Mouse (Mus musculus) bone marrow, adult 2 months (tissue): ENCODE results near the gene Mypop. TPM values are rescaled to one million over a fixed set of nuclear protein-coding genes. Genes with fewer than 3 reads are reported as not detected.

ENCODE experiments used
- H3K27ac ChIP-seq: fragments of 200-500 bp; 2 replicates; pipeline ENCODE4 v1.5.1; 2012; ENCODE audit warnings: low read depth, mild to moderate bottlenecking, control low read depth, inconsistent platforms, low read length; ENCODE audit not compliant: control insufficient read depth, poor library complexity, insufficient read depth
- H3K4me1 ChIP-seq: fragments of 200-500 bp; 2 replicates; pipeline ENCODE4 v1.6.1; 2011; ENCODE audit warnings: low read length; ENCODE audit not compliant: control insufficient read depth, insufficient read depth
- H3K4me3 ChIP-seq: fragments of 200-500 bp; replicated peaks from 2 replicates; pipeline ENCODE3; 2011; ENCODE audit warnings: mild to moderate bottlenecking, low read depth, low read length, control low read depth; ENCODE audit not compliant: control insufficient read depth
- CTCF ChIP-seq: fragments of 200-500 bp; IDR thresholded peaks from 2 replicates; pipeline ENCODE4 v1.5.1; 2011; ENCODE audit warnings: low read length, control low read depth; ENCODE audit not compliant: control insufficient read depth, insufficient read depth
- POLR2A ChIP-seq: fragments of 200-500 bp; IDR thresholded peaks from 2 replicates; pipeline ENCODE4 v1.6.1; 2011; ENCODE audit warnings: low read depth, mild to moderate bottlenecking, control low read depth, low read length, borderline replicate concordance; ENCODE audit not compliant: control insufficient read depth
- WGBS: fragments of 180-500 bp; shearing (Covaris S2); methylation state at CpG from one replicate; pipeline ENCODE4 v1.1.7; 2018; 5-methylcytosine and 5-hydroxymethylcytosine counted together
- polyA plus RNA-seq: library from polyadenylated mRNA; stranded (reverse); fragments of >200 nt; gene quantifications from 2 replicates; pipeline ENCODE4 v1.2.4, GENCODE M21; 2011; ENCODE audit warnings: low replicate concordance; ENCODE audit not compliant: missing spikeins, insufficient read depth, insufficient read length

The Mypop gene
- polyA plus RNA-seq, 1 experiment, result 1.1 TPM

- TF ChIP-seq CTCF (no peak), POLR2A (no peak)
- Histone ChIP-seq H3K4me1 (no peaks in the 10 kb centered on the region; the same call in 1 of the 2 replicates), H3K4me3 (no peak overlapping the region), H3K27ac (no peak overlapping the region)
- 71% methylated on average over 9 of the region's 9 CpGs for WGBS
Measured at GRCm38 (mm10) chr7:18998835-18999234, 7.8 kb downstream of the Mypop start.

DNA sequence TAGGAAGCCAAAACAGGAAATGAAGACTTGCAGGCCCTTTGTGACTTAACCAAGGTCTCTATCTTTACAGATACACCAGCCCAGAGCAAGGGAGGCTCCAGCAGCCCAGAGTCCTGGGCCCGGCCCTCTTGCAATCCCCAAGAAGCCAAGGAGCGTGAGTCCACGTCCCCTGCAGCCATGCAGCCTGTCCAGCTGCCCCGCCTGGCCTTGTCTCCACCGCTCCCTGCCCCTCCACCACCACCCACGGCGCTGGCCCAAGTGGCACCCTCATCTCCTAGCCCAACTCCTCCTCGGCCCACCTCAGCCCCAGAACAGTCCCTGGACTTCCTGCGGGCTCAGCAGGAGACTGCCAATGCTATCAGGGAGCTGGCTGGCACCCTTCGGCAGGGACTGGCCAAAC is 9.4 kb downstream of the Mypop start:
- TF ChIP-seq POLR2A, result peak; percentile 20; the same call in 1 of the 2 replicates
- no peak for TF ChIP-seq CTCF
- Histone ChIP-seq H3K4me1 (no peaks in the 10 kb centered on the region; the same call in 1 of the 2 replicates), H3K27ac (peak overlapping the region; percentile 47), H3K4me3 (peak overlapping the region; percentile 59)
- 24% methylated on average over 10 of the region's 10 CpGs for WGBS

DNA sequence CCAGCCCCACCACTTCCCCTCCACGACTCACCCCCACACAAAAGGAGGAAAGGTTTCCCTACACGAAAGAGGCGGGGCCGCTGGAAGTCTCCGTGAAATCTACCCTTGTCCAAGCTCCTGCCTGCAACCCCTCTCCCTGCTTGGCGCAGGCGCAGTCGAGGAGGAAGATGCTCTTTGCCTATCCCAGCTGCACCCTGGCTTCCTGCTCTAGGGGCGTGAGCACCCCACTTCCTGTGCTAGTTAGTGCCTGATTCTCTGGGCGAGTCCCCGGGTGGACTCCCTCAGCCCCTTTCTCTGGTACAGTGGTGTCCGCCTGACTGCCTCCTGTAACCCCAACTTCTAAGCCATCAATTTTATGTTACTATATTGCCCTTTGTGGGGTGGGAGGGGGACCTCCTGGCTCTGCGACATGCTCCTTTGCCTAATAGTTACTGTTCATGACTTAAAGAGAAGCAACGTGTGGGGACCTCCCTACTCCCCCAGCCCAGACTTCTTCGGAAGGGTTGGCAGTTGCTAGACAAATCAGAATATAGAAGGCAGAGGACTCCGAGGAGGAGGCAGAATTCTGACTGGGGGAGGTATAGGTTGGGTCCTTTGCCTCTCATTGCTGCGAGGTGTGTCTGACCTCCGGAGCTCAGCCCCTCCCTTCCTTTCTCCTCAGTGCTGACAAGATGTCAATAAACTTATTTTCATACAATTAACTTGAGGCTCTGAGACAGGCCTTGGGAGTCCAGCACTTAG is 10.2 kb downstream of the Mypop start:
- Histone ChIP-seq H3K27ac (peak overlapping the region; percentile 60), H3K4me3 (peak overlapping the region; percentile 59), H3K4me1 (no peaks in the 10 kb centered on the region; the same call in 1 of the 2 replicates)
- 2% methylated on average over 18 of the region's 18 CpGs for WGBS
- TF ChIP-seq CTCF (no peak), POLR2A (peak; percentile 86; the same call in 1 of the 2 replicates)

GRCm38 (mm10) chr7:19001807-19002085 is 10.7 kb downstream of the Mypop start:
- no peaks in the 10 kb centered on the region; the same call in 1 of the 2 replicates for H3K4me1 ChIP-seq
- WGBS, result 62% methylated on average over 3 of the region's 3 CpGs
- peak overlapping the region; percentile 60; the same call in 1 of the 2 replicates for H3K27ac ChIP-seq
- TF ChIP-seq CTCF, result no peak
- no peak overlapping the region for H3K4me3 ChIP-seq

- Histone ChIP-seq H3K4me3 (no peak overlapping the region), H3K4me1 (no peaks in the 10 kb centered on the region; the same call in 1 of the 2 replicates), H3K27ac (no peak overlapping the region)
- no peak for TF ChIP-seq POLR2A
- 19% methylated on average over 4 of the region's 4 CpGs for WGBS
Measured at GRCm38 (mm10) chr7:19002115-19002514, 11.1 kb downstream of the Mypop start.

GRCm38 (mm10) chr7:19002848-19003498 is 11.9 kb downstream of the Mypop start:
- Histone ChIP-seq H3K4me3 (peak overlapping the region; percentile 44), H3K27ac (peak overlapping the region; percentile 54), H3K4me1 (no peaks in the 10 kb centered on the region; the same call in 1 of the 2 replicates)
- under 1% methylated on average over 17 of the region's 17 CpGs for WGBS
- TF ChIP-seq POLR2A (no peak), CTCF (no peak)

DNA sequence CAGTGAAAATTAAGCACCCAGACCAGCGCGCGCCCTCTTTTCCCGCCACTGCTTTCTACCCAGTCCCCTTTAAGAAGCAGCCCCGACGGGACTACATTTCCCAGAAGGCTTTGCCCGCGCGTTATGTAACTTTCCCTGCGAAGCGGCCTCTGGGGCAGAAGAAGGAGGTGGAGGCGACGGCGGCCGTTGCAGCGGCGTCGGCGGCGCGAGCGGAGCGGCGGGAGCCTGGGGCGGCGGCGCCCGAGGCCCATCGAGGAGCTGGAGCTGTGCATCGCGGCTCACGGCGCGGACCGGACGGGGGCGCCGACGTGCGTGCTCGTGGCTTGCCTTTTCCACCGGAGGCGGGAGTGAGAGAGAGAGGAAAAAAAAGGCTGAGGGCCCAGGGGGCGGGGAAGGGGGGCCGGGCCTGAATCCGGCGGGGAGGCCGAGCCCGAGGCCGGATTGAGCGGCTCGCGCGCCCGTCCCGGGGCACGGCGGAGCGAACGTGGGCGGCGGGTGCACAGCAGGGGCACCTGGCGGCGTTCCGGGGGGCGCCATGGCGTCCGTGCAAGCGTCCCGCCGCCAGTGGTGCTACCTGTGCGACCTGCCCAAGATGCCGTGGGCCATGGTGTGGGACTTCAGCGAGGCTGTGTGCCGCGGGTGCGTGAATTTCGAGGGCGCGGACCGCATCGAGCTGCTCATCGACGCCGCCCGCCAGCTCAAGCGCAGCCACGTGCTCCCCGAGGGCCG is 13.0 kb downstream of the Mypop start, which contains the start of gene Irf2bp1:
Gene Irf2bp1, plus strand, starts transcription at position 143 of the 729 bp plus-strand sequence.
- Histone ChIP-seq H3K4me1 (no peaks in the 10 kb centered on the region; the same call in 1 of the 2 replicates), H3K27ac (peak within 1 kb of the TSS; percentile 90), H3K4me3 (peak within 1 kb of the TSS; percentile 82)
- TF ChIP-seq CTCF (no peak), POLR2A (peak; percentile 81; the same call in 1 of the 2 replicates)
- WGBS, result under 1% methylated on average over 86 of the region's 90 CpGs

- H3K4me1 ChIP-seq, result no peaks in the 10 kb centered on the region; the same call in 1 of the 2 replicates
- H3K4me3 ChIP-seq, result peak overlapping the region; percentile 82
- WGBS, result 18% methylated on average over 34 of the region's 34 CpGs
- H3K27ac ChIP-seq, result peak overlapping the region; percentile 90; the same call in 1 of the 2 replicates
- TF ChIP-seq POLR2A (no peak), CTCF (no peak)
Measured at GRCm38 (mm10) chr7:19004631-19005079, 13.6 kb downstream of the Mypop start.
